In genomic region chr4:135171304-135171875, GRCm38 (mm10) we compare ENCODE assay signal across 24 mouse cellular contexts. TPM values are rescaled to one million over a fixed set of nuclear protein-coding genes. Genes with fewer than 3 reads are reported as not detected.
A peak's percentile ranks its signal among the peaks of the same experiment; 100 is the strongest.
DNase-seq lines count a peak whose midpoint lies in the region; ATAC-seq and TF ChIP-seq lines count a peak whose summit lies in the region.
"Had no signal": no experiment of that assay in that cellular context is flagged by ENCODE, and none has a peak within 500 bp of the region (broad histone marks: within the 10 kb centered on the region; RNA-seq: fewer than 3 reads in every experiment).

No protein-coding gene starts in this region.

- H3K9ac ChIP-seq in midbrain, embryonic 11.5 days (ENCODE audit: low read length): no peak overlapping the region
- no peak overlapping the region for H3K9ac ChIP-seq in midbrain, embryonic 16.5 days (ENCODE audit: low read depth, low read length)
- H3K9ac ChIP-seq in heart, embryonic 11.5 days (ENCODE audit: low read depth, low read length): no peak overlapping the region
- H3K9ac ChIP-seq: forebrain, embryonic 15.5 days; limb, embryonic 15.5 days had no signal

- peaks cover 9% of the 10 kb centered on the region for H3K4me1 ChIP-seq in midbrain, embryonic 11.5 days (ENCODE audit: control insufficient read depth, insufficient read depth, low read length)
- H3K4me1 ChIP-seq in midbrain, embryonic 16.5 days (ENCODE audit: control insufficient read depth, insufficient read depth, low read length): peaks cover 7% of the 10 kb centered on the region
- peaks cover 79% of the 10 kb centered on the region for H3K4me1 ChIP-seq in limb, embryonic 10.5 days
- peaks cover 31% of the 10 kb centered on the region for H3K4me1 ChIP-seq in heart, embryonic 11.5 days (ENCODE audit: control insufficient read depth, insufficient read depth, low read length)
- no peaks in the 10 kb centered on the region for H3K4me1 ChIP-seq in kidney, adult 2 months (ENCODE audit: control insufficient read depth, insufficient read depth, low read length)

- no peak for ATAC-seq in midbrain, embryonic 11.5 days (ENCODE audit: low FRiP score)
- no peak for ATAC-seq in midbrain, embryonic 16.5 days
- ATAC-seq in megakaryocyte progenitor cell, adult 5-6 weeks (replicated peaks; ENCODE audit: poor library complexity): peak; percentile 70
- ATAC-seq in inflammation-experienced regulatory T-cells, adult 6 months: no peak
- no peak for ATAC-seq in heart, embryonic 11.5 days (replicated peaks; ENCODE audit: insufficient number of reproducible peaks, low FRiP score, low TSS enrichment)
- ATAC-seq: forebrain, embryonic 15.5 days had no signal

- no peaks in the 10 kb centered on the region for H3K36me3 ChIP-seq in midbrain, embryonic 11.5 days (ENCODE audit: control insufficient read depth, insufficient read depth, low read length)
- H3K36me3 ChIP-seq in midbrain, embryonic 16.5 days (ENCODE audit: control insufficient read depth, insufficient read depth, low read length): no peaks in the 10 kb centered on the region
- H3K36me3 ChIP-seq in limb, embryonic 10.5 days: no peaks in the 10 kb centered on the region
- no peaks in the 10 kb centered on the region for H3K36me3 ChIP-seq in heart, embryonic 11.5 days (ENCODE audit: control insufficient read depth, insufficient read depth, low read length)
- H3K36me3 ChIP-seq in kidney, adult 2 months (ENCODE audit: control insufficient read depth, insufficient read depth, low read length): no peaks in the 10 kb centered on the region
- H3K36me3 ChIP-seq: forebrain, embryonic 15.5 days; G1E; limb, embryonic 15.5 days had no signal

- H3K27ac ChIP-seq in midbrain, embryonic 11.5 days (ENCODE audit: low read depth, low read length): no peak overlapping the region
- no peak overlapping the region for H3K27ac ChIP-seq in midbrain, embryonic 16.5 days (ENCODE audit: low read length)
- peak overlapping the region; percentile 22; the same call in 1 of the 2 replicates for H3K27ac ChIP-seq in limb, embryonic 10.5 days
- H3K27ac ChIP-seq in heart, embryonic 11.5 days (ENCODE audit: low read depth, low read length): no peak overlapping the region
- no peak overlapping the region for H3K27ac ChIP-seq in kidney, adult 2 months (ENCODE audit: insufficient read depth, low read depth, low read length)
- H3K27ac ChIP-seq: forebrain, embryonic 15.5 days; heart, adult 2 months; layer of hippocampus, adult 2 months; limb, embryonic 15.5 days had no signal

- TF ChIP-seq CTCF in kidney, adult 2 months (conservative IDR thresholded peaks at IDR 0.05; ENCODE audit: insufficient read depth, insufficient read length, low read depth, low read length): no peak

- peaks cover 28% of the 10 kb centered on the region for H3K27me3 ChIP-seq in midbrain, embryonic 11.5 days (ENCODE audit: control insufficient read depth, insufficient read depth, low read length)
- peaks cover 43% of the 10 kb centered on the region for H3K27me3 ChIP-seq in midbrain, embryonic 16.5 days (ENCODE audit: control insufficient read depth, insufficient read depth, low read depth, low read length)
- H3K27me3 ChIP-seq in limb, embryonic 10.5 days (ENCODE audit: low read depth, poor library complexity, severe bottlenecking): peaks cover 100% of the 10 kb centered on the region
- peaks cover 85% of the 10 kb centered on the region for H3K27me3 ChIP-seq in heart, embryonic 11.5 days (ENCODE audit: control insufficient read depth, insufficient read depth, low read length)
- 0 out of 2 replicates have a peak, but pooled peaks cover 1% of the 10 kb centered on the region for H3K27me3 ChIP-seq in kidney, adult 2 months (replicated peaks; ENCODE audit: control insufficient read depth, insufficient read depth, low read length)
- H3K27me3 ChIP-seq: megakaryocyte, embryonic 14.5 days had no signal

- no peak overlapping the region for H3K4me2 ChIP-seq in midbrain, embryonic 11.5 days
- no peak overlapping the region for H3K4me2 ChIP-seq in midbrain, embryonic 16.5 days (ENCODE audit: low read length)
- no peak overlapping the region for H3K4me2 ChIP-seq in heart, embryonic 11.5 days
- H3K4me2 ChIP-seq: forebrain, embryonic 15.5 days; limb, embryonic 15.5 days had no signal

- TF ChIP-seq POLR2A in kidney, adult 2 months (IDR thresholded peaks at IDR 0.05; ENCODE audit: low read depth, low read length): no peak

- 75% methylated on average over 12 of the region's 12 CpGs for WGBS in midbrain, embryonic 11.5 days
- WGBS in midbrain, embryonic 16.5 days: 76% methylated on average over 12 of the region's 12 CpGs
- WGBS in limb, embryonic 10.5 days: 52% methylated on average over 12 of the region's 12 CpGs
- WGBS in heart, embryonic 11.5 days (ENCODE audit: insufficient replicate concordance): 55% methylated on average over 12 of the region's 12 CpGs
- WGBS in kidney, adult 2 months: 73% methylated on average over 12 of the region's 12 CpGs

- no peak overlapping the region for H3K4me3 ChIP-seq in midbrain, embryonic 11.5 days (ENCODE audit: low read depth, low read length)
- no peak overlapping the region for H3K4me3 ChIP-seq in midbrain, embryonic 16.5 days (ENCODE audit: low read depth, low read length)
- H3K4me3 ChIP-seq in limb, embryonic 10.5 days: no peak overlapping the region
- H3K4me3 ChIP-seq in heart, embryonic 11.5 days (ENCODE audit: low read depth, low read length): no peak overlapping the region
- H3K4me3 ChIP-seq in kidney, adult 2 months (ENCODE audit: insufficient read depth, low read depth, low read length): no peak overlapping the region
- H3K4me3 ChIP-seq: forebrain, embryonic 15.5 days; heart, adult 2 months; layer of hippocampus, adult 2 months; limb, embryonic 15.5 days; megakaryocyte, embryonic 14.5 days had no signal

- no peaks in the 10 kb centered on the region for H3K9me3 ChIP-seq in midbrain, embryonic 11.5 days (ENCODE audit: control insufficient read depth, low read length)
- H3K9me3 ChIP-seq in midbrain, embryonic 16.5 days (replicated peaks; ENCODE audit: control insufficient read depth, low read length, poor library complexity, severe bottlenecking): no peaks in the 10 kb centered on the region
- no peaks in the 10 kb centered on the region for H3K9me3 ChIP-seq in limb, embryonic 10.5 days (replicated peaks)
- H3K9me3 ChIP-seq in heart, embryonic 11.5 days (replicated peaks; ENCODE audit: control insufficient read depth, low read length): no peaks in the 10 kb centered on the region
- H3K9me3 ChIP-seq: forebrain, embryonic 15.5 days; G1E; limb, embryonic 15.5 days; megakaryocyte, embryonic 14.5 days had no signal

- peak; percentile 72 for DNase-seq in midbrain, embryonic 11.5 days (ENCODE audit: low spot score, missing footprints)
- peak; percentile 52 for DNase-seq in MEL-GATA-1-ER (ENCODE audit: extremely low read depth, low read depth)
- peak; percentile 40 for DNase-seq in limb, embryonic 10.5 days (ENCODE audit: low spot score)
- DNase-seq in kidney, adult 2 months: no peak
- DNase-seq: adrenal gland, adult 2 months; cerebellum, adult 9-10 months; gastrocnemius, postnatal 25 days; heart, adult 2 months; kidney, adult 18-20 months; kidney, postnatal 10 days; layer of hippocampus, postnatal 36 days; lung, postnatal 14 days had no signal

RNA-seq across cellular contexts. Expression of gene Runx3, which starts 50.9 kb away (rescaled TPM):
- polyA plus RNA-seq in midbrain, embryonic 11.5 days (2014; fragmentation: Nextera tagmentation; extraction: Ambion mirVana): 0.08 TPM in 1 of 2 replicates, not detected in the other
- polyA plus RNA-seq in midbrain, embryonic 16.5 days (2015; fragmentation: Nextera tagmentation; extraction: Ambion mirVana): not detected in 2 replicates
- 0.05 and 0.08 TPM in 2 replicates for polyA plus RNA-seq in limb, embryonic 10.5 days (2016; fragmentation: Nextera tagmentation; extraction: Ambion mirVana)
- total RNA-seq in megakaryocyte progenitor cell, adult 5-6 weeks (2015): 56.7 and 60.5 TPM in 2 replicates
- 7.1 and 10.8 TPM in 2 replicates for total RNA-seq in megakaryocyte progenitor cell, adult 5-6 weeks (2017)
- polyA plus RNA-seq in inflammation-experienced regulatory T-cells, adult 6 months (2017; shearing (Covaris generic)): 10 to 100 TPM in 2 of 3 experiments, 1 to 10 TPM in 1; 9.2 to 26.5 (median 11.1) TPM
- 0.06 TPM in 1 of 2 replicates, not detected in the other for polyA plus RNA-seq in heart, embryonic 11.5 days (2014; fragmentation: Nextera tagmentation; extraction: Ambion mirVana)
- 0.65 and 1.4 TPM in 2 replicates for polyA plus RNA-seq in kidney, adult 2 months (2012; rRNA removed)
- total RNA-seq: layer of hippocampus, adult 2 months; layer of hippocampus, postnatal 36 days; left cerebral cortex, postnatal 25 days had no signal
- polyA plus RNA-seq: cortical plate, adult 2 months; forebrain, embryonic 15.5 days; neural tube, embryonic 14.5 days had no signal
